Mouse (Mus musculus) skeletal muscle tissue, adult 2 months (tissue): ENCODE data around the gene Samd4b.

Source experiments
- DNase-seq: peaks from one replicate; pipeline ENCODE4 v3.0.0-alpha.2; 2012; ENCODE audit warnings: low read depth, low spot score

The Samd4b gene

DNA sequence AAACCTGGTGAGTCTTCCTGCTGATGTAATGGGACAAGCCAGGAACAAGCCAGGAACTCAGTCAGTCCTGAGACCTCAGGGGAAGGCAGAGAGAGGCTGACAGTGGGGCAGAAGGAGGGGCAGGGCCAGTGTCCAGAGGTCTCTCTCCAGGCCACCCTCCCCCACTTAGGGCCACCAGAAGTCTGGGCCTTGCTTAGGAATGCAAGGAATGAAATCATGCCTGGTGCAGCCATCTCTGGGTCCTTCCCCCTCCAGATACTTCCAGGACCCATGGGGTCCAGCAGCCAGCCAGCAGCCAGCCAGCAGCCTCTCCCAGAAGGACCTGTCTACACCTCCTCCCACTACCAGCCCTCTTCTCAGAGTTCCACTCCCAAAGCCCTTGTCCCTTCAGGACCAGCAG is 10.3 kb downstream of the Samd4b start:
- DNase-seq, result no peak

DNA sequence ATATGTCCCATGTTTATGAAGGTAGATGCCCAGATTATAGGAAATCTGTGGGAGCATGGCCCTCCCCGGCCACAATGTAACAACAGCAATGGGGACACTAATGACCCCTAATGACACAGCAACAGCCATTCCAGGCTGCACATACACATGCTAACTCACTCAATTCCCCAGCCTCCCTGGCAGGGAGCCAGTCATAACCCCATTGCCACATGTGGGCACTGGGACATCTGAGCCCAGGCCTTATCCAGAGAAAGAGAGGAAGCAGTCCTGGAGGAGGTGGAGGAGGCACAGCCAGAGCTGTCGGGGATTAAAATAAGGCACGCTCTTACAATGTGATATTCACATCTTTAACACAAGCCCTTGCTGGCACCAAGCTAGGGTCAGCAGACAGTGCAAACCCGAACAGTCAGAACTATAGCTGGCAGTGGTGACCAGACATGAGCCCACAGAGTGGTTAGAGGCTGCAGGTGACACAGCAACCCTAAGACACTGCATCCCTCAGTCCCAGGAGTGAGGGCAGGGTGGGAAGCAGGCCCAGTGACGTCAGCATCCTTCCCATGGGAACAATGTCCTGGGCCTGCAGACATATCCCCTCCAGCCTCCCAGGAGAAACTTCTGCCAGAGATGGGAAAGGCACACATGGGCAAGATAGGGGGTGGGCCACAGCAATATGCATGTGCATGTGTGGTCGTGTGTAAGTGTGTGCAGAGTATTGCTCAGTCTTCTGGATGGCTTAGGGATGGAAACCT is 11.1 kb downstream of the Samd4b start:
- no peak for DNase-seq

DNA sequence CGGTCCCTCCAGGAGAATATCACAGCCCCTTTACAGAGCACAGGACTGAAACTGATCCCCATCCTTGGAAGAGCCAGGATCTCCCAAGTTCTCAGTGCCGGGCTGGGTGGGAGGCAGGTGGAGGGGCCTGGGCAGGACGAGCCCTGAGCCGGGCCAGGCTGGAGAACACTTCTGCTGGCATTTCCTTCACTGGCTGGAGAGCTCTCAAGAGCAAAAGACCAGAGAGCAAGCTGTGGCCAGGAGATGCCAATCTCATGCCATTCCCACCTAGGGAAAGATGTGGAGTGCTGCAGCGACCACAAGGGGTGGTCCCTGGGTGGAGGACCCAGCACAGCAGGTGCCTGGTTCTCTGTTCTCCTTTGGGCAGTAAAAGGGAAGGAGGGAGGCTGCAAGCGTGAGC is 12.9 kb downstream of the Samd4b start:
- DNase-seq, result no peak

DNA sequence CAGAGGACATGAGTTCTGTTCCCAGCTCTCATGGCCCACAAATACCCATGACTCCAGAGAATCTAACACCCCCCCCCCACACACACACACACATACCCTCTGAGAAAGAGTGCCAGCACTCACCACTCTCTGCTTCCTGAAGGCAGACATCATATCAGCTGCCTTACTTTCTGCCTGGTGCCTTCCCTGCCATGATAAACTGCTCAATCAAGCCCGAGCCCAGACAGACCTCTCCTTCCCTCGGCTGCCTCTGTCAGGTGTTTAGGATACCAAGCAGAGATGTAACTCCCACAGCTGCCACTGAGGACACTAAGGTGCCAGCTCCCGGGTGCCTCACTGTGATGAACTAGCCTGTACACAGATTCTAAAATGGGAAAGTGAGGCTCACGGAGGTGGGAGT is 13.5 kb downstream of the Samd4b start:
- DNase-seq, result no peak

DNA sequence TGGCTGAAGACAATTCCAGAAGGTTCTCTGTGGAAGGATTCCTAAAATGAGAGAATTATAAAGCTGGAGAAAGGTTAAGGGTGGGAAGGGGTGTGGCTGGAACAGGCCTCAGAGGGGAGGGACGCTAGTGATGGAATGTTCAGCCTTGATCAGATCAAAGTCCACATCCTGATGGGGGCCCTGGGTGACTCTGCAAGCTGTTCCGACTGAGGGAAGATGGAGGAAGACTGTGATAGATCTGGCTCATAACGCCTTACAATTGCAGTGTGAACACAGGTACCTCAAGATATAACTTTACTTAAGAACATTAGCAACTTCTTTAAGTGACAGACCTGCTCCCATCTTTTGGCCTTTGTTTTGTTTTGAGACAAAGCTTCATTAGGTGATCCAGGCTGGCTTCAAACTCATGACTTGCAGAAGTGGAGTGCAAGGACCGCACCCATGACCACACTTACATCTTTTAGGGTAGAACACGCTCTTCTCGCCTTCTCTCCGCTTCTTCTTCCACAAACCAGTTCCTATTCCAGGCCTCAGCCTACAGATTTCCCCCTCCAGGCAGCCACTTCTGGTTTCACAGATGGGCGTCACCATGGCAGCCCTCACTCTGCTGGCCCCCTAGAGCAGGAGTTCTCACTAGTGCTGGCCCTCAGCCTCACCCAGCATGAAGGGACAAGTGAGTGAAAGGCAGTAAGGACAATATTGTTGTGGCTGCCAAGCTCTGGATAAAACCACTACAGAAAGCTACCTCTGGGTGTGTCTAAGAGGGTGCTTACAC is 14.2 kb downstream of the Samd4b start:
- DNase-seq, result no peak

DNA sequence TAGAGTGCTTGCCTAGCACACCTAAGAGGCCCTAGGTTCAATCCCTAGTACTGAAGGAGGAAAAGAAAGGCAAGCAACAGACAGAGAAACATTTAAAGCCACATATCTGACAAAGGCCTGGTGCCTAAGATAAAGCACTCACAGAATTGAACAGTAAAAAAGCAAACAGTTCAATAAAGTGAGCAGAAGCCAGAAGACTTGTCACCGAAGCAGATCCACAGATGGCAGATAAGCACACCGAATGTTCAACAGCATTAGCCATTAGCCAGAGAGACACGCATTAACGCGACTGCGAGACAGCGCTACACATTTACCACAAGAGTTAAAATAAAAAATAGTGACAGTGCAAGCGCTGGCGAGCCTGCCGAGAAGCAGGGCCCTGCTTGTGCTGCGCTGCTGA is 15.1 kb downstream of the Samd4b start:
- DNase-seq, result no peak

DNA sequence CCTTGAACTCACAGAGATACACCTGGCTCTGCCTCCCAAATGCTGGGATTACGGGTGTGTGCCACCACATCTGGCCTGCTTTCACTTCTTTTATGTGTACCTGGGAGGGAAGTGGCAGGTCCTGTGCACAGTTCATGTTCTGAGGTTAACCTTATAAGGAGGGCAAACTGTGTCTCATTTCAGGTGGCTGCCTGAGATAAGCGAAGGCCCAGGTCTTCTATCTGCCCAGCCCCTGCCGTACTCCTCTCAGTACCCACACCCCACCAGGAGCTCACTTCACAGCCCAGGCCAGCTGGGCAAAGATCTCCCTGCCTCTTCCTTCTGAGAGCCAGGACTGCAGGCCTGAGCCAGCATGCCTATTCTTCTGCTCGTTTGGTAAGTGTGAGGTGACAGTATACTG is 16.2 kb downstream of the Samd4b start:
- DNase-seq, result no peak

DNA sequence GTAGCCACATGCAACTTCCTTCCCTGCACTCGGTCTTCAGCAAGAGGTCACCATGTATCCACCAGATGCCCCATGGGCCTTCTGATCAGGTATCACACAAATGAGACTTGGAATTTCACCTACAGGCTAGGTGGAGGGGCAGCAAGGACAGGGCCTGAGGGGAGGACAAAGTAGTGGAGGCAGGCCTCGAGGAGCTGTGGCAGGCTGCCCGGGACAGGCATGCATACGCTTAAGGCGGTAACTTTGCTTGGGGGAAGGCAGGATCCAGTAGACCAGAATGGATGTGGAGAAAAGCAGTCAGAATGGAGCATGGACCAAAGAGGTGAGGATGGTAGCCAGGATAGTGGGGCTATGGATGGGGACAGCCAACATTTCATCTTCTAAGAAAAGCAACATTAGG is 18.1 kb downstream of the Samd4b start:
- no peak for DNase-seq

DNA sequence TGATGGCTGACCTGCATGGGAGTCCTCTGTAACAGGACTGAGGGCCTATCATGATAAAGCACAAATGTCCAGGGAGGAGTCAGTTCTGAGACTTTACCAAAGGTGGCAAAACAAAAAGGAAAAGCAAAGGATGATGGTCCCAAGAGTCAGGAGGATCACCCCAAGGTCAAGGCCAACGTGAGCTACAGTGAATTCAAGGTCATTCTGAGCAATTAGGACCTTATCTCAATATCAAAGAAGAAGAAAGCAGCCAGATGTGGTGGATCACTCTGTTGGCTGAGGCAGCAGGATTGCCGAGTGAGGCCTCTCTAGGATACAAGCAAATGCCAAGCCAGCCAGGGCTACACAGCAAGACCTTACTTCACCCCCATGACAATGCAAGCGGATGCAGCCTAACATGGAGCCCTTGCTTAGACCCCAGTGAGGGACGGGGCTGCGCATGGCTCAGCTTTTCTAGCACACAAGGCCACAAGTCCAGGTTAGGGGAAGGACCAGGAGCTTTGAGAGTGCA is 19.3 kb downstream of the Samd4b start:
- no peak for DNase-seq

DNA sequence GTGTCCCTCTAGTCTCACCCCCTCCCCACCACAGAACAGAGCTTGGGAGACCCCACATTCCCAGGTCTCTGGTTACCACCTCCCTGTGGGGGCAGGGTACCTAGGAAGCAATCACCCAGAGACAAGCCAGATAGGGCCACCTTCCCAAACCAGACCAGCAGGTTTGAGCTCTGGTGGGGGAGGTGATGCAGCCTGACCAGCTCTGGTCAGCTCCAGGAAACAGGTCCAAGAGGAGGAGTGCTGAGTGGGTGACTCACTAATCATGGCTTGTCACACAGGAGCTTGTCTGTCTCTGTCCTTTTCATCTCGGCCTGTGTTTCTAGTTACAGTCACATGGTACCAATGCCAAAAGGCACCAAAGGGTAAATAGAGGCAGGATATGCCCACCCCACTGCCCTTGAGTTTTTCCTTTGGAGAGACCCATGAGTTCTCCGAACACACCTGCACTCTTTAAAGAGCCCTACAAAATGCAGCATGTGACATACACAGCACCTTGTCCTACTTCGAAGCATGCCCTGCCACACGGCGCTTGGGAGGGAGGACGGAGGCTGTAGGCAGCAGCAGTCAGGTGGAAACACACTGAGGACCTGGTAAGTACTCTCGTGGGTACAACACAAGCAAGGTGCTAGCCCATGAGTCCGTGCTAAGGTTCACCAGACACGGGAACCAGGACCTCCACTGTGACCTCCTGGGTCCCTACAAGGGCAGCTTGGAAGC is 20.0 kb downstream of the Samd4b start:
- no peak for DNase-seq

DNA sequence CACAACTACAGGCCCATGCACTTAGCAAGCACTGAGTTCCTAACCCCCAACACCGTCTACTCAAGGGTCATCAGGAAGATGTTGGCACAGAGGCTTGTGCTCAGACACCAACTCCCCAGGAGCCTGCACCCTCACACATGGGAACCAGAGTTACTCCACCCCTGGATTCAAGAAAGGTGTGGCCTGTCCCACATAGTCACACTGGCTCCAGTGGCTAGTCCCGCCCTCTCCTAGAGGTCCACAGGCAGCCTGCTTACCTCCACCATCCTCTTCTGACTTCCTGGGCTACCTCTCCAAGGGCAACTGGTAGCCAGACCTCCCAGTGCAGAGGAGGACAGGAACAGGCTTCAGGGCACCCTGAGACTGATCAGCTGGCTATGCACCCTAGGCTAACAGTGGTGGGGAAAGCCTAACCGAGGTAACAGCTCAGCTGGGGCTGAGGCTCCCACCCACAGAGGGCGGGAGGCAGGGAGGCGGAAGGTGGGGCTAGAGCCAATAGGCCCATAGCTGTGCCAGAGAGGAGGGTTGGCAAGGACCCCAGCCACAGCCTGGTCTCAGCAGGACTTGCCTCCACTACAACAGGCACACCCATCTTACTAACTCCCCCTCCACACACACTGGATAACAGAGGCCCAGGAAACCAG is 21.6 kb downstream of the Samd4b start:
- DNase-seq, result peak; percentile 54

DNA sequence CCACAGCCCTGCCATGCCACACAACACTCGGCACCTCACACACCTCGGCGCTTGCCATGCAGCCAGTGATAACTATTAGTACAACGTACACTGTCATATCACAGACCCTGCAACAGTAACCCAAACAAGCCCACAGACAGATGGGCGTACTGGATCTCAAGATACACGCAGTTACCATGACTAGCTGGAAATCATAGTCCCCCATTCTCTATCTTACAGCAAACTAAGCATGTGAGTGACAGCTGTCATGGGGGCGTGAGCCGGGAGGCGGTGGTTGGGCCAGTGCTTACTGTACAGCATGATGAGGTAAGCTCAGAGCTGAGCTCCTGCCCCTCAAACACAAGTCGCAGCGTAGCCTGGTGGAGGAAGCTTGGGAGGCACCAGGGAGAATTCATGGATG is 22.3 kb downstream of the Samd4b start:
- no peak for DNase-seq

DNA sequence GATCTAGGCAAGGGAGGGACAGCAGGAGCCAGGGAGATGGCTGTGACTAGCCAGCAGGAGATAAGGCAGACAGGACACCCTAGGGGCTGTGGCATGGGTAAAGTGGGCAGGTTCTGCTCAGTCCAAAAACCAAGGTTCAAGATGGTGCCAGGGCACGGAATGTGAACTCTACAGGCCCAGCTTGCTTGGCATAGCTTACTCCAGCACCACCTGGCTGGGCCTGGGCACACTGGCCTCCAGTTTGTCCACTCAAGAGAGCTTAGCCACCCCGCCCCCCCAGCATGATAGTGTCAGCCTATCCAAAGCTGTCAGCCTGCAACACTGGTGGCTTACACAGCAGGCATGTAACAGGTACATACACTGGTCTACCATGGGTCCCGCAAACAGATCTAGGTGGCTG is 24.7 kb downstream of the Samd4b start:
- DNase-seq, result no peak

DNA sequence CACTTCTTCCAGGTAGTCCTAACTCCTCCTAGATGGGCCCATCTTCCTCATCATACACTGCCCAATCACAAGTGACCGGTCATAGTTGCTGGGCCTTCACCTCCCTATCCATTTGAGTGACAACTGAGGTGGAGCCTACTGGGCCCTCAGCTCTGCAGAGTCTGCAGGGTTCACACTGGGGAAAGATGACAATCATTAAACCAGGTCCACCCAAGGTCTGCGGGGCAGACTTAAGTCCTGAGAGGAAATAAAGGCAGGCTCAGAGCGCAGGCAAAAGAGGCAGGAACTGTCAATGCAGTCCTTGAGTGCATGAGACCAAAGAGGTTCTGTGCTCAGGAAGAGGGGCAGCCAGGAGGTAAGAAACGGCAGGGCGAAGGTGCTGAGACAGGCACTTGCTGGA is 25.3 kb downstream of the Samd4b start:
- DNase-seq, result no peak

DNA sequence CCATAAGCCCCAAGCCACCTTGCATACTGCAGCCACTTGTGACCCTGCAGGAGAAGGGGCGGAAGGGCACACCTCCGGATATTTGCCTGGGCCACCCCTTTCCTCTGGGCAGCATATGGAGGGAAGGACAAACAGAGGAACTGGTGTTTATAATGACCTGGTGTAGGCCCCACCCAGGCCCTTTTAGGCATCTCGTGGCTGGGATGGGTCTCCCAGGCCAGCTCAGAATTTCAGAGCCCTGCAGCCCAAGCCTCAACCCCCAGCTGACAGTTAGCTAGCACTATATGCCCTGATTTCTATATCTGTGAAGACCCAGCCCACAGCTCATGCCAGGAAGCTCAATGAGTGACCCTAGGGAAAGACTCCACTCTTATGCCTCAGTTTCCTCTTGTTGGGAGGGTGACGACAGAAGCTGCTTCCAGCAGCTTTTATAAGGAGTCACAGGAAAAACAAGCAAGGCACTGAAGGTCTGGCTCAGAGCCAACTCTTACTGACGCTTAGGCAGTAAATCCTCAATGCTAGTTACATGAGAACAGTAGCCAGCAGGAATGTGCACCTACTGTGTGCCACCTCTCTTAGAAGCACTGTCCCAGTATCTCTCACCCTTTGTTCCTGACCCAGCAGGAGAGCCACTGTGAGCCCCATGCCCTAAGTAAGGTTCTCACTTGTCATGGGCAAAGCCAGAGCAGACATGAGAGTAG is 26.8 kb downstream of the Samd4b start:
- DNase-seq, result no peak

DNA sequence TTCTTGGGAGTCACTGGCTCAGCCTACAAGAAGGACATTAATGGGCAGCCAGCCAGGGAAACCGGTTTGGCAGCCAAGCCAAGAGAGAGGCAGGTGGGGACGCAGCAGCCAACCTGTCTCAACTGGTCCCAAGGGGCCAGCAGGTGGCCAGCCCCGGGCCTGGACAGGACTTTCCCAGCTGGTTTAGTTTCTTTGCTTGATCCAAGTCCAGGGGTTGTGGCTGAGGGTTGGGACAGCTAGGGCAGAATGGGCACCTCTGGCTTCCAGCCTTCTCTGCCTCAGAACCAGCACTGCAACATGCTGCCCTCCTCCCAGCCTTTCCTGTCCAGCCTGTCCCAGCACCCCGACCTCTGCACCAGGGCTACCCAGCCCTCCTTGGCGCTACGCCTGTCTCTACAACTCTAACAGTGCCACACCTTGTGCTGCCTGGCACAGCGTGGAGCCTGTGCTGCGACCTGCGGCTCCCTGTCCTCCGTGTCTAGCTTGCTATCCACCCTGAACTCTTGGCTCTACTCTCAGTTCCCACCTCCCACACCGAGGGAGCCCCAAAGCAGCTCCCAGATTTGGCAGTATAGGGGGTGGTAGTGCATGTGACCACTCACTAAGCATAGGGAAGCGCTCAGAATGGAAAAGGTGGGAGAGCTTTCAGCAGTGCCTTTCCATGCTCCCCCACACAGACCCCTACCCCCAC is 27.5 kb downstream of the Samd4b start:
- peak; percentile 76 for DNase-seq

DNA sequence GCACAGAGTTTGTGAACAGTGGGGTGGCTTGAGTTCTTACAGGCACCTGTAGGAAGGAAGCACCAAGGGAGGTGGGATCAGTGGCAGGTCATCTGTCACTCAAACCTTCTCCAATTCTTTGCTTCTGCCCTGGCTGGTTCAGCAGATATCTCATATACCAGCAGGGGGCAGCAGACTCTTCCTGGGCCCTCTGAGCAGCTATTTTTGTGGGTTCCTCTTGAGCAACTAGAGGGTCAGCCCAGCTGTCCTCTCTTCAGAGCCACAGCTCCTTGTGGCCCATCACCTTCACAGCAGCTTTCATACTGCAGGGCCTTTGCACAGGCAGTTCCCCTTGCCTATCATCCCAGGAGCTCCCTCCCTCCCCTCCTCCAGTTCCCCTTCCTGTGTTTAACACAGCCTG is 29.7 kb downstream of the Samd4b start:
- DNase-seq, result peak; percentile 59

DNA sequence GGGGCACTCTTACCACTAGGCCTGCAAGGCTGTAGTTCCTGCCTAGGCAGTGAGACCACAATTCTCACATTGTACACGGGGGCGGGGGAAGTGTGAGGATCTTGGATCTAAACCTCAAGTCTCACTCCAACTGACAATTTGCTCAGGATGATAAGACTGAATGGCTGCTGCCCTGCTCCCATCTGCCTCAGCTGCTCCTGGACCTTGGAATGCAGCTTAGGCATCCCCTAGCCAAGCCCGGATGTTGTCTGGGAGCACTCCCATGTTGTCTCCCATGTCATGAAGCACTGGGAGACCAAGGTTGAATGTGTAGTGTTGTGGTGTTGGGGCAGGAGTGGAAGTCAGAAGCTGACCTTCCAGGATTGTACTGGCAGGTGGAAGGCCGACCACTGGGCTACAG is 30.4 kb downstream of the Samd4b start:
- no peak for DNase-seq

DNA sequence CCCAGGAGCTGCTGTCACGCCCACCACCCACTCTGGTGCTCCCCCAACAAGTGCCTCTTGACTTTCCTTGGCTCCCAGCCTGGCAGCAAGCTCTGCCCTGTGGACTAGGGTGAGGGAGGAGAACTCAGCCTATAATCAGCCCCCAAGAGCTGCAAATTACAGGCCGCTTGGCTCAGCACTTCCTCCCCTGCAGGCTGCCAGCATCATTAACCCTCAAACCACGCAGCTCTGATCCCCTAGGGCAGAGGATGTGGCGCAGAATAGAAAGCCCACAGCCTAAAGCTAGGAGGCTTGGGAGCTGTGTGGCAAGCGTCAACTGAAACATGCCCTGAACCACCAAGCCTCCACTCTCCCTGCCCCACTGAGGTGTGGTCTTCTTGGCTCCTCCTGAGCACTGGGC is 32.5 kb downstream of the Samd4b start:
- DNase-seq, result no peak

DNA sequence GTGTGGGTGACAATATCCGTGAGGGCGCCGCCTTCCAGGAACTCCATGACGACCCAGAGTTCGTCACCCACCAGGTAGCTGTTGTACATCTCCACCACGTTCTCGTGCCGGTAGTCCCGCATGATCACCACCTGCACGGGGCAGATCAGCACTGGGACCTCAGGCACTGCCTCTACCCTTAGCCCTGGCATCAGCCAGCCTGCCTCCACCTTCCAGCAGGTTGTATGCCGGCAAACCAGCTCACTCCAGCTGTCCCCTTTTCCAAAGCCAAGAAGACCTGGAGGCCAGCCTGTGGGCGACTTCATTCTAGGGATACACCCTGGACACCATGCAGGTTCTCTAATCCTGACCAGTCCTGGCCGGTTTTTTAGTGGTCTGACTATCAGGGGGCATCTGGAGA is 35.0 kb downstream of the Samd4b start:
- DNase-seq, result no peak

DNA sequence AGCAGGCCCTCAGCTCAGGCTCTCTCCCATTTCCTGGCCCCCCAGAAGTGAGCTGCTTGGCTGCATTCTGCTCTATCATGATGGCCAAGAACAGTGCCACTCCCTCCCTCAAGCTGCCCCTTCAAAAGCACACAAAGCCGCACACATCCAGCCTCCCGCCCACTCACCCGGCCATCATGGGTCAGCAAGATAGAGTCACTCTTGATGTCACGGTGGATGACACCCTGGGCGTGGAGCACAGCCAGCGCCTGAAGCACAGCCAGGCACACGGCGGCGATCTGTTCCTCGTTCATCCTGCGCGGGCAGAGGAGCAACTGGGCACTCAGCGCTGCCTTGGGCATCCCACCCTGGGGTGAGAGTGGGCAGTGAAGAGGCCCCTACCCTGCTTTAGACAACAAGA is 35.6 kb downstream of the Samd4b start:
- DNase-seq, result no peak
